ENCODE assay signal across 11 mouse cellular contexts in genomic region chr12:73162408-73163181, GRCm38 (mm10). TPM values are rescaled to one million over a fixed set of nuclear protein-coding genes. Genes with fewer than 3 reads are reported as not detected.
DNase-seq lines count a peak whose midpoint lies in the region; ATAC-seq and TF ChIP-seq lines count a peak whose summit lies in the region.
"Had no signal": no experiment of that assay in that cellular context is flagged by ENCODE, and none has a peak within 500 bp of the region (broad histone marks: within the 10 kb centered on the region; RNA-seq: fewer than 3 reads in every experiment).

No protein-coding gene starts in this region.

- no peak overlapping the region for H3K9ac ChIP-seq in embryonic facial prominence, embryonic 14.5 days (ENCODE audit: low read depth, low read length)
- no peak overlapping the region for H3K9ac ChIP-seq in heart, postnatal 0 days (replicated peaks; ENCODE audit: low read depth, low read length)
- H3K9ac ChIP-seq in forebrain, postnatal 0 days = no peak overlapping the region

- DNase-seq in embryonic facial prominence, embryonic 14.5 days (ENCODE audit: low spot score) = peak; percentile 48
- DNase-seq in embryonic facial prominence, embryonic 10.5 days (ENCODE audit: low spot score) = no peak
- DNase-seq in thymus, adult 2 months = peak; percentile 26
- no peak for DNase-seq in thymus, adult 18-20 months
- DNase-seq in heart, postnatal 0 days (ENCODE audit: low spot score) = peak; percentile 14
- DNase-seq in thymus, postnatal 14 days = peak; percentile 33
- no peak for DNase-seq in forebrain, postnatal 0 days
- DNase-seq in ovary, adult 18-20 months (ENCODE audit: low spot score) = no peak
- DNase-seq: gastrocnemius, postnatal 36 days had no signal

- H3K4me3 ChIP-seq in embryonic facial prominence, embryonic 14.5 days (ENCODE audit: low read depth, low read length) = no peak overlapping the region
- H3K4me3 ChIP-seq in embryonic facial prominence, embryonic 10.5 days = no peak overlapping the region
- no peak overlapping the region for H3K4me3 ChIP-seq in thymus, adult 2 months (ENCODE audit: control insufficient read depth, insufficient read depth, low read length)
- no peak overlapping the region for H3K4me3 ChIP-seq in heart, postnatal 0 days (ENCODE audit: low read depth, low read length)
- no peak overlapping the region for H3K4me3 ChIP-seq in forebrain, postnatal 0 days (ENCODE audit: low read depth, low read length)
- H3K4me3 ChIP-seq: myocyte had no signal

- H3K27ac ChIP-seq in embryonic facial prominence, embryonic 14.5 days (replicated peaks; ENCODE audit: low read depth, low read length) = no peak overlapping the region
- H3K27ac ChIP-seq in embryonic facial prominence, embryonic 10.5 days (replicated peaks) = no peak overlapping the region
- peak overlapping the region; percentile 53; the same call in 1 of the 2 replicates for H3K27ac ChIP-seq in thymus, adult 2 months (ENCODE audit: control insufficient read depth, insufficient read depth, low read length)
- H3K27ac ChIP-seq in heart, postnatal 0 days (ENCODE audit: low read depth) = peak overlapping the region; percentile 7; the same call in 1 of the 2 replicates
- H3K27ac ChIP-seq in forebrain, postnatal 0 days (ENCODE audit: low read depth, low read length) = no peak overlapping the region

- H3K27me3 ChIP-seq in embryonic facial prominence, embryonic 14.5 days (replicated peaks; ENCODE audit: control insufficient read depth, insufficient read depth, low read length) = no peaks in the 10 kb centered on the region
- no peaks in the 10 kb centered on the region for H3K27me3 ChIP-seq in embryonic facial prominence, embryonic 10.5 days (replicated peaks; ENCODE audit: low read depth, poor library complexity, severe bottlenecking)
- H3K27me3 ChIP-seq in thymus, adult 2 months (ENCODE audit: control insufficient read depth, insufficient read depth, low read length) = no peaks in the 10 kb centered on the region
- no peaks in the 10 kb centered on the region for H3K27me3 ChIP-seq in heart, postnatal 0 days (ENCODE audit: control insufficient read depth, insufficient read depth, low read length)
- no peaks in the 10 kb centered on the region for H3K27me3 ChIP-seq in forebrain, postnatal 0 days (ENCODE audit: insufficient read depth, low read length)
- H3K27me3 ChIP-seq: CH12.LX had no signal

- no peak for TF ChIP-seq POLR2A in thymus, adult 2 months (IDR thresholded peaks at IDR 0.05; ENCODE audit: control insufficient read depth, extremely low read depth, insufficient read depth, low read length, poor library complexity)

- no peak for TF ChIP-seq CTCF in thymus, adult 2 months (IDR thresholded peaks at IDR 0.05; ENCODE audit: borderline replicate concordance, control insufficient read depth, extremely low read depth, insufficient read depth, low read length, poor library complexity)
- TF ChIP-seq CTCF in heart, postnatal 0 days (IDR thresholded peaks at IDR 0.05; ENCODE audit: low read depth) = no peak
- TF ChIP-seq CTCF in forebrain, postnatal 0 days (IDR thresholded peaks at IDR 0.05; ENCODE audit: low read depth) = no peak

- no peaks in the 10 kb centered on the region for H3K4me1 ChIP-seq in embryonic facial prominence, embryonic 14.5 days (ENCODE audit: control insufficient read depth, insufficient read depth, low read length)
- no peaks in the 10 kb centered on the region for H3K4me1 ChIP-seq in embryonic facial prominence, embryonic 10.5 days
- peaks cover 7% of the 10 kb centered on the region for H3K4me1 ChIP-seq in thymus, adult 2 months (replicated peaks; ENCODE audit: control insufficient read depth, insufficient read depth, low read length)
- peaks cover 18% of the 10 kb centered on the region for H3K4me1 ChIP-seq in heart, postnatal 0 days (ENCODE audit: control insufficient read depth, insufficient read depth)
- H3K4me1 ChIP-seq in forebrain, postnatal 0 days (ENCODE audit: insufficient read depth) = no peaks in the 10 kb centered on the region

- 73% methylated on average over 13 of the region's 13 CpGs for WGBS in embryonic facial prominence, embryonic 14.5 days
- WGBS in embryonic facial prominence, embryonic 10.5 days = 86% methylated on average over 13 of the region's 13 CpGs
- WGBS in thymus, adult 2 months = 33% methylated on average over 13 of the region's 13 CpGs
- 74% methylated on average over 13 of the region's 13 CpGs for WGBS in heart, postnatal 0 days
- 47% methylated on average over 13 of the region's 13 CpGs for WGBS in forebrain, postnatal 0 days

- H3K4me2 ChIP-seq in embryonic facial prominence, embryonic 14.5 days (ENCODE audit: low read depth, low read length) = no peak overlapping the region
- no peak overlapping the region for H3K4me2 ChIP-seq in heart, postnatal 0 days (ENCODE audit: low read depth, low read length)
- no peak overlapping the region for H3K4me2 ChIP-seq in forebrain, postnatal 0 days (ENCODE audit: low read depth)

- H3K9me3 ChIP-seq in embryonic facial prominence, embryonic 14.5 days (ENCODE audit: control insufficient read depth, low read length) = peaks cover 7% of the 10 kb centered on the region
- H3K9me3 ChIP-seq in embryonic facial prominence, embryonic 10.5 days = peaks cover 8% of the 10 kb centered on the region; the same call in 1 of the 2 replicates
- H3K9me3 ChIP-seq in heart, postnatal 0 days (replicated peaks; ENCODE audit: control insufficient read depth, low read length) = no peaks in the 10 kb centered on the region; the same call in 1 of the 2 replicates
- H3K9me3 ChIP-seq in forebrain, postnatal 0 days (ENCODE audit: low read length) = no peaks in the 10 kb centered on the region

- TF ChIP-seq EP300 in heart, postnatal 0 days (IDR thresholded peaks at IDR 0.05; ENCODE audit: low read depth) = no peak

- 0 out of 2 replicates have a peak, but pooled peaks have one; percentile 41 for ATAC-seq in embryonic facial prominence, embryonic 14.5 days (ENCODE audit: low read depth)
- 0 out of 2 replicates have a peak, but pooled peaks have one; percentile 30 for ATAC-seq in heart, postnatal 0 days (ENCODE audit: insufficient read depth, low read depth)
- no peak for ATAC-seq in forebrain, postnatal 0 days

- H3K36me3 ChIP-seq in embryonic facial prominence, embryonic 14.5 days (ENCODE audit: control insufficient read depth, insufficient read depth, low read length) = no peaks in the 10 kb centered on the region
- H3K36me3 ChIP-seq in embryonic facial prominence, embryonic 10.5 days (replicated peaks) = peaks cover 12% of the 10 kb centered on the region
- no peaks in the 10 kb centered on the region for H3K36me3 ChIP-seq in thymus, adult 2 months (ENCODE audit: control insufficient read depth, insufficient read depth, low read length)
- H3K36me3 ChIP-seq in heart, postnatal 0 days (replicated peaks; ENCODE audit: control insufficient read depth, insufficient read depth, low read length) = no peaks in the 10 kb centered on the region
- no peaks in the 10 kb centered on the region for H3K36me3 ChIP-seq in forebrain, postnatal 0 days (ENCODE audit: insufficient read depth)

RNA-seq across cellular contexts. Expression of gene Mnat1, which starts 39.1 kb away (rescaled TPM):
- polyA plus RNA-seq in embryonic facial prominence, embryonic 14.5 days (2014; fragmentation: Nextera tagmentation; extraction: Ambion mirVana) = 38.2 and 41.7 TPM in 2 replicates
- 40.7 and 40.8 TPM in 2 replicates for polyA plus RNA-seq in embryonic facial prominence, embryonic 10.5 days (2016; fragmentation: Nextera tagmentation; extraction: Ambion mirVana)
- 6.4 and 8.7 TPM in 2 replicates for polyA plus RNA-seq in thymus, adult 2 months (2012; rRNA removed)
- total RNA-seq in heart, postnatal 0 days (2014; rRNA removed; ENCODE audit: low replicate concordance) = 11.1 and 28.2 TPM in 2 replicates
- 19.6 and 20.7 TPM in 2 replicates for polyA plus RNA-seq in heart, postnatal 0 days (2015; fragmentation: Nextera tagmentation; extraction: Ambion mirVana)
- total RNA-seq in forebrain, postnatal 0 days (2014; rRNA removed) = 14.8 and 16.1 TPM in 2 replicates
- polyA plus RNA-seq in forebrain, postnatal 0 days (2015; fragmentation: Nextera tagmentation; extraction: Ambion mirVana) = 16.3 and 18.6 TPM in 2 replicates

RNA-seq across cellular contexts. Expression of gene Six4, which starts 49.3 kb away (rescaled TPM):
- polyA plus RNA-seq in embryonic facial prominence, embryonic 14.5 days (2014; fragmentation: Nextera tagmentation; extraction: Ambion mirVana) = 6.3 and 7.0 TPM in 2 replicates
- 16.1 and 16.4 TPM in 2 replicates for polyA plus RNA-seq in embryonic facial prominence, embryonic 10.5 days (2016; fragmentation: Nextera tagmentation; extraction: Ambion mirVana)
- polyA plus RNA-seq in thymus, adult 2 months (2012; rRNA removed) = 1.1 and 1.4 TPM in 2 replicates
- total RNA-seq in heart, postnatal 0 days (2014; rRNA removed; ENCODE audit: low replicate concordance) = 2.2 and 4.6 TPM in 2 replicates
- polyA plus RNA-seq in heart, postnatal 0 days (2015; fragmentation: Nextera tagmentation; extraction: Ambion mirVana) = 0.44 and 0.52 TPM in 2 replicates
- 0.31 and 0.43 TPM in 2 replicates for total RNA-seq in forebrain, postnatal 0 days (2014; rRNA removed)
- polyA plus RNA-seq in forebrain, postnatal 0 days (2015; fragmentation: Nextera tagmentation; extraction: Ambion mirVana) = 0.09 and 0.13 TPM in 2 replicates

Comparison
In these comparisons a context has a peak if more than half of its experiments do, and no peak if none do; other contexts are left out.
1. DNase-seq: peak in embryonic facial prominence, embryonic 14.5 days (single experiment), thymus, adult 2 months (single experiment), heart, postnatal 0 days (single experiment) and thymus, postnatal 14 days (single experiment); none in embryonic facial prominence, embryonic 10.5 days (single experiment), thymus, adult 18-20 months (0 of 2), forebrain, postnatal 0 days (single experiment) and ovary, adult 18-20 months (single experiment).
2. H3K27ac ChIP-seq: peak in thymus, adult 2 months (single experiment) and heart, postnatal 0 days (single experiment); none in embryonic facial prominence, embryonic 14.5 days (single experiment), embryonic facial prominence, embryonic 10.5 days (single experiment) and forebrain, postnatal 0 days (single experiment).